Mouse (Mus musculus) mesoderm, embryonic 11.5 days (tissue): ENCODE results near the gene Clasp2.
A peak's percentile ranks its signal among the peaks of the same experiment; 100 is the strongest.

Experiments
- DNase-seq: peaks from one replicate; pipeline ENCODE4 v3.0.0-alpha.2; 2012; ENCODE audit warnings: low read depth, low spot score

The Clasp2 gene

DNA sequence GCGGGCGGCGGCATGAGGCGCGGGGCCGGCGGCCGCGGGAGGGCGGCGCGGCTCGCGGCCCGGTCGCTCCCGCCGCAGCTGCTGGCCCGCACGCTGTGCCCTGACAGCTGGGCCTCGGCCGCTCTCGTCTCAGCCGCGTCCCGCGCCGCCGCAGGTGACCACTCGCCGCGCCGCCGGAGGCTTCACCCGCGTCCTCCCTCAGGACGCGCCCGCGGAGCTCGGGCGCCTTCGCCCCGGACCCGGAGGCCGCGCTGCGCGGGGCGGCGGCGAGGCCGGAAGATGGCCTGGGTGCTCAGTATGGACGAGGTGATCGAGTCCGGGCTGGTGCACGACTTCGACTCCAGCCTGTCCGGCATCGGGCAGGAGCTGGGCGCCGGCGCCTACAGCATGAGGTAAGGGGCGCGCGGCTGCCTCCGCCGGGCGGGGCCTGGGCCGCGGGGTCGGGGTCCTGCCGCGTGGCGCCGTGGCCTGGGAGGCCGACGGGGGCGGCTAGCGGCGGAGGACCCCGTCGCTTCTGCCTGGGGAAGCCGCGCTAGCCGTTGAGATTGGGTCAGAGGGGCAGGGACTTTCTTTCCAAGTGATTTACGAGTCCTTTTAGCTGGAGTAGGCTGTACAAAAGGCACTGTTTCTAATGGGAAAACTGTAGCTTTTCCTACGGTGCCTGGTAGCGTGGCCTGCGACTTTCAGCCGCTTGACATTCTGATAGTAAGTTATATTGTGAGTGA, 190.3 kb downstream of the Clasp2 start:
- DNase-seq, result peak; percentile 49

DNA sequence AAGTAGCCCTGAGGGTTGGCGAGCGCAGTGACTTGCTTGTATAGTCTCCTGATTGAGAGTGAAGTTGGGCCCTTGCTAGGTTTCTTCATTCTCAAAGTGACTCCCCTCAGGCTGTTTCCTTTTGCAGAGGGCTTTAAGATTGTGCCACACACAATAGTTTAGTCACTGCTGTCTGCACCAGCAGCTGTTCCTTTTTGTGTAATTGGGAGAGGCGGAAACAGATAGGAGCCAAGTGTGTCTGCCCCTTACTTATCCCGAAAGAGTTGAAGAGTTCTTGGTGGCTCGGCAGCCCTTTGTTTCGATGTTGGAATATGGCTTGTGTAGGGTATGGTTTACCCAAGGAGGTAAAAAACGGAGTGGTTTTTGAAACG, 190.8 kb downstream of the Clasp2 start:
- DNase-seq, result no peak

DNA sequence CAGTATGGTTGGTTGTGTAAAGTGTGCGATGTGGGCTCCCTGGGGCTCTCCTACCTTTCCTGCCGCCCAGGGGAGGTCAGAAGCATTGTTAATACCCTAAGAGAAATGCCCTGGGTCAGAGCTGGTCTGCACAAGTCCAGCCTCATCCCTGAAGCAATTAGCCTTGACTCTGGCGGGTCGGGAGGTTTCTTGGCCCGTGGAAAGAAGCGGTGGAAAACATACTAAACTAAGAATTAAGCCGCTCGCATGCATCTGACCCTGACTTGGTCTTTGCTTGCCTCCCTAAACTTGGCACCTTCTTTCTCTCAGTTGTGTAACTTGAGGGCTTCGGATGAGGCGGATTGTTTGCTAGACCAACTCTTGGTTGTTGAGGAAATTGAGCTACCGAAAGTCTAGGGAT, 191.2 kb downstream of the Clasp2 start:
- peak; percentile 14 for DNase-seq

- no peak for DNase-seq
Observed at GRCm38 (mm10) chr9:113935638-113936037, 194.4 kb downstream of the Clasp2 start.

DNA sequence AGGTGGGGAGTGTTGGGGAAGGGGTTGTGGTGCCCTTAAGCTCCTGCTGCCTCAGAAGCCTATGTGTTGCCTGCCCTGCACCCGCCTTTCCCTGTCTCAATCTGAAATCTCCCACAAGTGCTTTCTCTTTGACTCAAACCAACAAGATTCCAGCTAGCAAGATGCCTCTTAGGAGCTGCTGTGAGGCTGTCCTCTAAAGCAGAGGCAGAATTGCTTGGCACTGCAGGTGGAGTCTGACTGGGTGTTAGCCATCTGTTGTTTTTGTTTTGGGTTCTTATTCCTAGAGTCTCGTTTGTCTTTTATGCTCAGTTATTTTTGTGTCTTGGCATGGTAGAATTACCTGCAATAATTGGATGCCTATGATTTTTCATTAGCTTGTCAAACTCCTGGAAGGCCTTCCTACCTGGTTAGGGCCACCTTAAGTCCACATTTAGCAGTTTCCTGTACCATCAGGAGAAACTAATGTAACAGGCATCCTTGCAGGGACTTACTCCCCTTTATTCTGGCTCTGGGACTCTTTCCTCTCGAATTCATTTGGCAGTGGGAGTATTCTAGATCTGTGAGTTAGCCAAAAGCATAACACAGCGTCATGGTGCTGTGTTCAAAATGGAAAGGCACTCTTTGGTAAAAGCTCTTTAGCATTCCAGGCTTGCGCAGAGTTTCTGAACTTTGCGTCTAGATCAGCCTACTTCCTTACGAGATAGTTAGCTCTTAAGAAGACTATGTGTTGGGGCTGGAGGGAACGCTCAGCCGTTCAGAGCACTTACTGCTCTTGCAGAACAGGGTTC, 198.0 kb downstream of the Clasp2 start:
- DNase-seq, result no peak

DNA sequence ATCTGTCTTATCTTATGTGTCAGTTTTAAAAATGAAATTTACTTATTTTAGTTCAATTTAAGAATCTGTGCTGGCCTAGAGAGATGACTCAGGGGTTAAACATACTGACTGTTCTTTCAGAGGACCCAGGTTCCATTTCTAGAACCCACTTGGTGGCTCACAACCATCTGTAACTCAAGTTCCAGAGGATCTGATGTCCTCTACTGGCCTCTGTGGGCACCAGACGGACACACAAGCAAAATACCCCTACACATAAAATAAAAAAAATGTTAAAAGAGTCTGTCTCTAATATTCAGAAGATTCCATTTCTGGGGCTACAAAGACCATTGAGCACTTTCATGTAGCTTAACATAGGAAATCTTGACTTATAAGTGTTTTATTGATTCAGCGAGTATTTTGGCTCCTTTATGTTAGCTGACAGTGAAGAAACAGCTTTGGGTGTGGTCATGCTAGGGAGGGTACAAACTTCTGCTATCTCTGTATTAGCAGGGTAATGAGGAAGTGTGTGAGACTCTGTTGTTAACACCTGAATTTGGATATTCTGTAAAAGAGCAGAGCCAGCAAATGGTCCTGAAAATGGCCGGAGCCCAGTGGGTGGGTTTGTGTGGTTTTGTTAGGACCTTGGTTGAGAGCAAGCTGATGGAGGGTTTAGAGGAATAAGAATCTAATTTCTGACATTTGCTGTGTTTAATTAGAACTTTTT, 200.0 kb downstream of the Clasp2 start:
- DNase-seq, result no peak

DNA sequence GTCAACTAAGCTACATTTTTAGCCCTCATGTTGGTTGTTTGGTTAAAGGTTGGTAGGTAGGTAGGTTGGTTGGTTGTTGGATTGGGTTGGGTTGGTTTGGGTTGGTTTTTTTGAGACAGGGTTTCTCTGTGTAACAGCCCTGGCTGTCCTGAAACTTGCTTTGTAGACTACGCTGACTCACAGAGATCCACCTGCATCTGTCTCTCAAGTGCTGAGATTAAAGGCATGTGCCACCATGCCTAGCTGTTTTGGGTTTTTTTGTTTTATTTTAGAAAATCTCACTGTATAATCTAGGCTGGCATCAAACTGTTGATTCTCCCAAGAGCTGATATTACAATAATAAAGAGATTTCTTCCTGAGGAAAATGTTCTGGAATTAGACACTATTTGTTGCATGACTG, 202.1 kb downstream of the Clasp2 start:
- DNase-seq, result no peak

- no peak for DNase-seq
Observed at GRCm38 (mm10) chr9:113947216-113947615, 205.9 kb downstream of the Clasp2 start.

GRCm38 (mm10) chr9:113957777-113958176, 216.5 kb downstream of the Clasp2 start:
- no peak for DNase-seq

- DNase-seq, result no peak
Observed at GRCm38 (mm10) chr9:113963718-113964117, 222.4 kb downstream of the Clasp2 start.

DNA sequence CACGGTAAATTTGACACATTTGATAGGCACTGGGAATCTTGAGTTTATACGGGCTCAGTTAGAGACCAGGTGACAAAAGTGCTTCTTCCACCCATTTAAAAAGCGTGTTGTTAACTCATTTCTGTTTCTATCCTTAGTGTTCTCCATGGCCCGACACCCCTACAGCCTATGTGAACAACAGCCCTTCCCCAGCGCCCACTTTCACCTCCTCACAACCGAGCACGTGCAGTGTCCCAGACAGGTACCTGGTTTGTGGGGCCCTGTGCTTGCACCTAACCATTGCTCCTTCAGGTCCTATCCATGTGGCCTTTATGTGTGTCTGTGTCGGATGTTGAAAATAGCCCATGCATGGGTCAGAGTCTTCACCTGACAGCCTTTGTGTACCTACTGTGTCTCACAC, 223.1 kb downstream of the Clasp2 start:
- DNase-seq, result no peak

DNA sequence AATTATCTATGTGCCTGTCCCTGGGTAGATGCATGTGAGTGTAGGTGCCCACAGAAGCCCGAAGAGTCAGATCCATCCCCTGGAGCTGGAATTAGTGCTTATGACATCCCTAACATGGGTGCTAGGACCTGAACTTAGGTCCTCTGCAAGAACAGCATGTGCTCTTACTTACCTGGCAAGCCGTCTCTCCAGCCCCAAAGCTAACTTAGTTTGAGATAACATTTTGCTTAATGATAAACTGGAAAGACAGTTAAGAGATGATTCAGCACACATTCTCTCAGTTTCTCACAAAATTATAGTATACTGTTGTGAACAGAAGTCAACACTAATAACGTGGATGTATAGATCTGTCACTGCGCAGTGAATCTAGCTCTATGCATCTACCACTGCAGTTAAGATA, 225.6 kb downstream of the Clasp2 start:
- no peak for DNase-seq

GRCm38 (mm10) chr9:113968967-113969366, 227.7 kb downstream of the Clasp2 start:
- no peak for DNase-seq
